Mouse (Mus musculus) lung, embryonic 14.5 days (tissue): ENCODE measurements around the gene Suz12. TPM values are rescaled to one million over a fixed set of nuclear protein-coding genes. Genes with fewer than 3 reads are reported as not detected.
A peak's percentile ranks its signal among the peaks of the same experiment; 100 is the strongest.

ENCODE experiments used
- ATAC-seq: fragments of 200-750 bp; cut with Nextera tagmentation; 2 replicates; pipeline ENCODE4 v1.8.0; 2017; ENCODE audit warnings: mild to moderate bottlenecking, moderate TSS enrichment, moderate library complexity; ENCODE audit not compliant: insufficient read depth
- DNase-seq: peaks from one replicate; pipeline ENCODE4 v3.0.0-alpha.2; 2015
- H3K27ac ChIP-seq: fragments of 300-500 bp; sonication (generic); 2 replicates; pipeline ENCODE4 v1.5.1; 2014; ENCODE audit warnings: low read depth, mild to moderate bottlenecking, moderate library complexity
- H3K27me3 ChIP-seq: fragments of 300-500 bp; sonication (generic); 2 replicates; pipeline ENCODE4 v1.6.1; 2014; ENCODE audit warnings: low read length, control low read depth; ENCODE audit not compliant: insufficient read depth
- H3K36me3 ChIP-seq: fragments of 300-500 bp; sonication (generic); 2 replicates; pipeline ENCODE4 v1.6.1; 2014; ENCODE audit warnings: control low read depth; ENCODE audit not compliant: insufficient read depth
- H3K4me1 ChIP-seq: fragments of 300-500 bp; sonication (generic); 2 replicates; pipeline ENCODE4 v1.6.1; 2014; ENCODE audit warnings: antibody characterized with exemption, control low read depth; ENCODE audit not compliant: insufficient read depth
- H3K4me2 ChIP-seq: fragments of 300-500 bp; sonication (generic); 2 replicates; pipeline ENCODE4 v1.6.1; 2014; ENCODE audit warnings: mild to moderate bottlenecking
- H3K4me3 ChIP-seq: fragments of 300-500 bp; sonication (generic); 2 replicates; pipeline ENCODE4 v1.5.1; 2014; ENCODE audit warnings: low read depth, low read length
- H3K9ac ChIP-seq: fragments of 300-500 bp; sonication (generic); 2 replicates; pipeline ENCODE4 v1.6.1; 2014
- H3K9me3 ChIP-seq: fragments of 300-500 bp; sonication (generic); 2 replicates; pipeline ENCODE4 v1.6.1; 2016; ENCODE audit warnings: low read depth, low read length, control low read depth
- CTCF ChIP-seq: IDR thresholded peaks from 2 replicates; pipeline ENCODE4 v1.5.1; 2016; ENCODE audit warnings: antibody characterized with exemption, low read depth
- WGBS: fragments of 180-500 bp; shearing (Covaris S2); extraction: QIAGEN DNeasy Blood & Tissue Kit; methylation state at CpG from one replicate; pipeline ENCODE4 v1.1.7; 2014; 5-methylcytosine and 5-hydroxymethylcytosine counted together
- polyA plus RNA-seq: library from polyadenylated mRNA; unstranded; fragments of >200 nt; fragmentation: Nextera tagmentation; extraction: Ambion mirVana; gene quantifications from 2 replicates; pipeline ENCODE4 v1.2.1, GENCODE M21; 2014

Gene Suz12
- polyA plus RNA-seq, result 28.6 and 29.5 TPM in 2 replicates

- 0 out of 2 replicates have a peak, but pooled peaks have one; percentile 4 for TF ChIP-seq CTCF
These were observed at the start of gene Suz12 for GRCm38 (mm10) chr11:79992592-79993355. Gene Suz12, plus strand, starts transcription at chr11:79993106.

DNA sequence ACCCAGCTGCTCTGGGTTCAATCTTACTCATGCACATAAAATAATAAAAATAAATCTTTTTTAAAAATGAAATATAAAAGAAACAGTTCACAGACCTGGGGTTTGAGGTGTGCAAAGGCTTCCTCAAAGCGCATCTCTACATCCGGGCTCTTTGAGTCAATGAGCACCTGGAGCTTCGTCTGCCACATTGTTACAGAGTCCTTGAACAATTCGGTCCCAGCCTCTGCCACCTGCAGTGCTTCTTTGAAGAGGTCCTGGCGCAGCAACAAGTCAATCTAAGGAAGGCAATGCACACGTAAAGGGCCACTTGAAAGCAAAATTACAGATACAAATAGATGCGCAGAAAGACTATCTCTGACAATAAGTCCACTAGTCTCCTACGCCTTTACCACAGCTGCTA is 49.8 kb upstream of the Suz12 start:
- Histone ChIP-seq H3K9ac (no peak overlapping the region), H3K4me3 (no peak overlapping the region), H3K27me3 (no peaks in the 10 kb centered on the region), H3K4me1 (no peaks in the 10 kb centered on the region), H3K4me2 (no peak overlapping the region), H3K36me3 (peaks cover 91% of the 10 kb centered on the region), H3K27ac (no peak overlapping the region), H3K9me3 (no peaks in the 10 kb centered on the region)
- TF ChIP-seq CTCF, result no peak
- 93% methylated on average over 8 of the region's 8 CpGs for WGBS
- DNase-seq (no peak), ATAC-seq (no peak)

More at GRCm38 (mm10) chr11:79992592-79993355, at the start of gene Suz12:
- Histone ChIP-seq H3K36me3 (peaks cover 10% of the 10 kb centered on the region), H3K4me2 (peak within 1 kb of the TSS; percentile 81), H3K27ac (peak within 1 kb of the TSS; percentile 100), H3K4me1 (no peaks in the 10 kb centered on the region), H3K4me3 (peak within 1 kb of the TSS; percentile 97), H3K9me3 (no peaks in the 10 kb centered on the region), H3K9ac (peak within 1 kb of the TSS; percentile 91), H3K27me3 (no peaks in the 10 kb centered on the region)
- ATAC-seq (peak; percentile 93), DNase-seq (peak; percentile 99)
- WGBS, result under 1% methylated on average over 71 of the region's 74 CpGs

GRCm38 (mm10) chr11:79943601-79944000 is 49.3 kb upstream of the Suz12 start:
- no peak overlapping the region for H3K27ac ChIP-seq
- DNase-seq, result no peak
- no peaks in the 10 kb centered on the region for H3K4me1 ChIP-seq
- no peak overlapping the region for H3K4me3 ChIP-seq
- no peak for ATAC-seq
- TF ChIP-seq CTCF, result no peak
- H3K9ac ChIP-seq, result no peak overlapping the region
- peaks cover 92% of the 10 kb centered on the region for H3K36me3 ChIP-seq
- WGBS, result 72% methylated on average over 7 of the region's 7 CpGs
- no peaks in the 10 kb centered on the region for H3K9me3 ChIP-seq
- H3K27me3 ChIP-seq, result no peaks in the 10 kb centered on the region
- H3K4me2 ChIP-seq, result no peak overlapping the region

DNA sequence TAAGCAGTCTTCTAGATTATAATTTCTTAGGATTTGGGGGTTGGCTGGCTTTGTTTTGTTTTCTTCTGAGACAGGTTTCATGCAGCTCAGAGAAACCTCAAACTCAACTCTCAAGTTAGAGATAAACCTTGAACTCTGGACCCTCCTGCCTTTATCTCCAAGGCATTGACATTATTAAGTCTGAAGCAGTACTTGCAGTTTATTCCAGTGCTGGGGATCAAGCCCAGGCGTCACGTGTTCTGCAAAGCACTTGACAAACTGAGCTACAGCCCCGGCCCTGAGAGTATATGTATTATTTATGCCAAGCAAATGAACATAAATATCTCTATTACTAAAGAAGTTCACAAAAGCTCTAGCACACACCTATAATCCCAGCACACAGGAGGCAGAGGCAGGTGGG is 45.6 kb upstream of the Suz12 start:
- Histone ChIP-seq H3K27me3 (no peaks in the 10 kb centered on the region), H3K4me2 (no peak overlapping the region), H3K9me3 (no peaks in the 10 kb centered on the region), H3K36me3 (peaks cover 92% of the 10 kb centered on the region), H3K4me1 (no peaks in the 10 kb centered on the region), H3K27ac (no peak overlapping the region), H3K9ac (no peak overlapping the region), H3K4me3 (no peak overlapping the region)
- DNase-seq (no peak), ATAC-seq (no peak)
- no peak for TF ChIP-seq CTCF
- 97% methylated on average over 3 of the region's 3 CpGs for WGBS

- ATAC-seq (peak; percentile 43), DNase-seq (peak; percentile 15)
- peak overlapping the region; percentile 73 for H3K27ac ChIP-seq
- peaks cover 2% of the 10 kb centered on the region; the same call in 1 of the 2 replicates for H3K4me1 ChIP-seq
- H3K27me3 ChIP-seq, result peaks cover 4% of the 10 kb centered on the region; the same call in 1 of the 2 replicates
- H3K36me3 ChIP-seq, result peaks cover 36% of the 10 kb centered on the region
- peak overlapping the region; percentile 81 for H3K9ac ChIP-seq
- H3K4me2 ChIP-seq, result peak overlapping the region; percentile 85
- H3K4me3 ChIP-seq, result peak overlapping the region; percentile 78
- H3K9me3 ChIP-seq, result no peaks in the 10 kb centered on the region
- no peak for TF ChIP-seq CTCF
- WGBS, result 4% methylated on average over 27 of the region's 27 CpGs
These were observed 31.4 kb upstream of the Suz12 start for GRCm38 (mm10) chr11:79961346-79962124.

DNA sequence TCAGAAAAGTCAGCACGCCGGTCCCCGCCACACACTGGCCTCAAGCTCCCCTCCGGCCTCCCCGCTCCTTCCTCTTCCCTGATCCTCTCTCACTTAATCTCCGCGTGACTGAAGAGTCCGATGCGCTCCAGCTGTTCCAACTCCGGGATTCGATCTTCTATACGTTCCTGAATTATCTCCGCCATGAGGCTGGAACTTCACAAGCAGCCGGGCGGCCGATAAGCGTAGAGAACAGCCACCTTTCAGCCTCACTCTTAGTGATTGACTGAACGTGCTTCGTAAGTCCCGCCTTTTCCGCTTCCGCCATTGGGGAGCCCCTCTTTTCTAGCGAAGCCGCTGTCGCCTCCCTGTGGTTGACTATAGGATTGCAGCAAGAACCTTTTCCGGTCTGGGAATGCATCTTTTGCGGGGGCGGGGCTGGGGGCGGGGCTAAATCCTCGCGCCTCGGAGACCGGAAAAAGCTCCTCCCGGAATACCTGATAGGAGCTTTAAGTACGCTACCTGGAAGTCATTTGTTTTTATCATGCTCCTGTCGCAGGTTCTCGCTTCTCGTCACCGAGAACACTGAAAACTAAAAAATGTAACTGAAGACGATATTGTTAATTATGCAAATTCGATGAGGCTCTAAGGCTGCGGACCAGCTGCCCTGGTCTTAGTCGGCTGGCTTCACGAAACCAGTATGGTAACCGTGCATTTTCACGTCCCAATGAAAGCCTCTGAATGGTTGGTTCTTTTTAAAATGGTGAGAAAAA is 30.6 kb upstream of the Suz12 start, which contains the start of gene Utp6:
Gene Utp6, minus strand, starts transcription at position 266 of the 752 bp plus-strand sequence.
- DNase-seq, result peak; percentile 100
- H3K4me3 ChIP-seq, result peak within 1 kb of the TSS; percentile 78
- peak within 1 kb of the TSS; percentile 81 for H3K9ac ChIP-seq
- WGBS, result under 1% methylated on average over 46 of the region's 46 CpGs
- peak within 1 kb of the TSS; percentile 85 for H3K4me2 ChIP-seq
- TF ChIP-seq CTCF, result peak; percentile 81
- ATAC-seq, result peak; percentile 96
- H3K4me1 ChIP-seq, result peaks cover 2% of the 10 kb centered on the region; the same call in 1 of the 2 replicates
- peak within 1 kb of the TSS; percentile 73 for H3K27ac ChIP-seq
- peaks cover 28% of the 10 kb centered on the region for H3K36me3 ChIP-seq
- H3K9me3 ChIP-seq, result no peaks in the 10 kb centered on the region
- H3K27me3 ChIP-seq, result peaks cover 4% of the 10 kb centered on the region; the same call in 1 of the 2 replicates
